Mouse (Mus musculus): ENCODE results near the gene Dact3.

Gene Dact3

GRCm38 (mm10) chr7:16875310-16875325 lies at the start of gene Dact3:
Gene Dact3 (plus strand): TSS chr7:16875317.
- no peak for DNase-seq (ENCODE audit: low spot score in 2 of 2)

GRCm38 (mm10) chr7:16825785-16826184 lies 49.3 kb upstream of the Dact3 start:
- DNase-seq (ENCODE audit: low spot score in 2 of 2) = peak in 1 of 2 experiments; percentile 29

- DNase-seq (ENCODE audit: low spot score in 2 of 2) = no peak
Observed at GRCm38 (mm10) chr7:16826571-16826970, 48.5 kb upstream of the Dact3 start.

DNA sequence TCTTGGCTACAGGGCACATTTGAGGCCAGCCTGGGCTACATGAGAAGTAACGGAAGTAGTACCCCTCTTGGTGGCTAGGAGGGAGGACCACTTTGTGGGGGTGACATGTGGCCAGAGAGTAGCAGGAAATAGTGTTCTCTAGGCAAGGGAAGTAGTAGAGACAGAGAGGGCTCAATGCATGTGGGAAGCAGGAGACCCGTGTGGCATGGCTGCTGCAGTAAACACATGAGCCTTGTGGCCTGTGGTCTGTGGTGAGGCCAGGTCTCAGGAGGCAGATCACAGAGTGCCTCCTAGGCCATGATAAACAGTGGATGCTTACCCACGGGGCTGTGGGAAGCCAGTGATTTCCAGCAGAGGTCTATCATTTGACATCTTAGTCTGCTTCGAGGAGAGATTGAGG lies 47.8 kb upstream of the Dact3 start:
- no peak for DNase-seq (ENCODE audit: low spot score in 2 of 2)

DNA sequence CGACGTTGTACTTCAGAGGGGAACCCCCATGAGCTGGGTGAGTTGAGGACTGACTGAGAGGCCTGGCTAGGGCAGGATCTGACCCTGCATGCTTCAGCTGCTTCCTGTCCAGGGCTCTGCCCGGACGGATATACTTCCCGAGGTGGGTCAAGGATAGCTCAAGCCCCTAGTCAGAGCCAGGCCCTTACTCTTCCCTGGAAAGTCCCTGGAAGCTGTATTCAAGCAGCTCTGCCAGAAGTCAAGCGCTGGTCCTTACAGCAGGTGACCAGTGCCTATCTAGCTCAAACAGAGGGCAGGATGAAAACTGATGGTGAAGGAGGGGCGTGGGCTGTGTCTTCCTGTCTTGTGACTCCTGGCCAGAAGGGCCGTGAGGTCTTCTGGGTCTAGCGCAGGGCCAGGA lies 44.7 kb upstream of the Dact3 start:
- DNase-seq (ENCODE audit: low spot score in 2 of 2) = no peak

DNA sequence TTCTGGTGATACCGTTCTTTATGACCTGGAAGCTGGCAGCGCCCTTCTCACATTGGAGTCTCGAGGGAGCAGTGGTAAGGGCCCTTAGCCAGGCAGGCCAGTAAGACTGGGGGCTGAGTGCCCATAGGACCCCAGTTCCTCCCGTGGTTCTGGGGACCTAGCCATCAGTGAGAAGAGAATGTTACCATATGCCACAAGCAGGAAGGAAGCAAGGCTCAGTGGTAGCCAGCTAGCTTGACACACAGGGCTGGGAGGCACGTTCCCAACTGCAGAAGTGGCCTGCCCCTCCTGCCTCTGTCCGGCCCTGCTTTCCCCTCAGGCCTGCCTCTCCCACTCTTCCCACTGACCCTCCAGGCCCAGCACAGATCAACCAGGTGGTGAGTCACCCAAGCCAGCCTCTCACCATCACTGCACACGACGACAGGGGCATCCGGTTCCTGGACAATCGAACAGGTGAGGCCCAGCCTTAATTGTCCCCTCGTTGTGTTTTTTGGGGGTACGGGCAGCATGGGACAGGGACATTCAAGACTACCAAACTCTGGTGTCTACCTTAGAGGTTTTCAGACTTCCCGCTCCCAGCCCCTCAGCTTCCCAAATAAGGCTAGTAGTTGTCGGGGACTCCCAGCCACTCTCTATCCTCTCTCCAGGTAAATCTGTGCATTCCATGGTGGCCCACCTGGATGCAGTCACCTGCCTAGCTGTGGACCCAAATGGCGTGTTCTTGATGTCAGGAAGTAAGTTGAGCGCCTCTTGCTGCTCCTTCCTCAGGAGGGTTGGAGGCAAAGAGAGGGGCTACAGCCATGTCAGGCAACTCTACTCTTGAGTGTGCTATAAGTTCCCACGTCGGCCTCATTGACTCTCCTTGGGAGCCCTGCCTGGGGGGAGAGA lies 37.0 kb upstream of the Dact3 start:
- no peak for DNase-seq (ENCODE audit: low spot score in 2 of 2)

- no peak for DNase-seq (ENCODE audit: low spot score in 2 of 2)
Observed at GRCm38 (mm10) chr7:16838804-16839426, 36.2 kb upstream of the Dact3 start.

GRCm38 (mm10) chr7:16839427-16840108 lies 35.5 kb upstream of the Dact3 start:
- DNase-seq (ENCODE audit: low spot score in 2 of 2) = no peak

GRCm38 (mm10) chr7:16840109-16840491 lies 35.0 kb upstream of the Dact3 start:
- DNase-seq (ENCODE audit: low spot score in 2 of 2) = no peak

- DNase-seq (ENCODE audit: low spot score in 2 of 2) = no peak
Observed at GRCm38 (mm10) chr7:16841078-16841477, 34.0 kb upstream of the Dact3 start.

- DNase-seq (ENCODE audit: low spot score in 2 of 2) = no peak
Observed at GRCm38 (mm10) chr7:16841561-16842560, 33.3 kb upstream of the Dact3 start.

DNA sequence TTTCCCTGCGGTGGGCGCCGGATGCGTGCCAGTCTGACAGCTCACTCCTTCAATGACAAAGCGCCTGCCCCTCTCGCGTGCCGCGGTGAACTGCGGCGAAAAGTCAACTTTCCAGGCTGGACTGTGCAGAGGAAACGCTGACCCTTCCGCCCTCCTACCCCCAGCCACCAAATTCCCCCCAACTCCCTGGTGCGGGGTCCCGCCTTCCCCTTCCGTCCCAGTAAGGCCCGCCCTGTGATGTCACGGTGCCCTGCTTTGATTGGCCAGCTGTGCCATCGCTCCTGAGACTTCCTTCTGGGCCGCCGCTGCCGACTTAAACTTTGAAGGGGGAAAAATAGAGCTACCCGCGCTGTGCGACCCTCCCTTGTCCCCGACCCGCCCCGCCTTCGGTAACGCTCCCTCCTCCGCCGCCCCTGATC lies 32.5 kb upstream of the Dact3 start, which contains the start of gene Prkd2:
Prkd2 (plus strand) TSS at position 258 of the 419 bp plus-strand sequence.
- peak; percentile 94 for DNase-seq (ENCODE audit: low spot score in 2 of 2)

- no peak for DNase-seq (ENCODE audit: low spot score in 2 of 2)
Observed at GRCm38 (mm10) chr7:16843441-16844171, 31.5 kb upstream of the Dact3 start.

DNA sequence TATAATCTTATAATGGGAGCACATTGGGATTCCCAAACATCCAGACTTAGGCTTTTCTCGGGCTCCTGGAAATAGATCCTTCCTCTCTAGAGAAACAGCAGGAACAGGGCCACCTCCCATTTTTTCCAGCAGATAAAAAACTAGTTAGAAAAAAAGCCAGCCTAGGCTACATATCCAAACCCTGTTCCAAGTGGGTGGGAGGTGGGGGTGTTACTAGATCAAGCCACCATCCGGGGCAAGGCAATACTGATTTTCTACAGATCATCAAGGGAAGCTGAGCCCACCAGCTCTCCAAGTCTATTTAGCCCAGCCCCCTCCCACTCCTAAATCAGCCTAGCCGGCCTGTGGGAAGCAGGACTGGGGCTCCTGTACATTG lies 30.4 kb upstream of the Dact3 start:
- DNase-seq (ENCODE audit: low spot score in 2 of 2) = no peak

DNA sequence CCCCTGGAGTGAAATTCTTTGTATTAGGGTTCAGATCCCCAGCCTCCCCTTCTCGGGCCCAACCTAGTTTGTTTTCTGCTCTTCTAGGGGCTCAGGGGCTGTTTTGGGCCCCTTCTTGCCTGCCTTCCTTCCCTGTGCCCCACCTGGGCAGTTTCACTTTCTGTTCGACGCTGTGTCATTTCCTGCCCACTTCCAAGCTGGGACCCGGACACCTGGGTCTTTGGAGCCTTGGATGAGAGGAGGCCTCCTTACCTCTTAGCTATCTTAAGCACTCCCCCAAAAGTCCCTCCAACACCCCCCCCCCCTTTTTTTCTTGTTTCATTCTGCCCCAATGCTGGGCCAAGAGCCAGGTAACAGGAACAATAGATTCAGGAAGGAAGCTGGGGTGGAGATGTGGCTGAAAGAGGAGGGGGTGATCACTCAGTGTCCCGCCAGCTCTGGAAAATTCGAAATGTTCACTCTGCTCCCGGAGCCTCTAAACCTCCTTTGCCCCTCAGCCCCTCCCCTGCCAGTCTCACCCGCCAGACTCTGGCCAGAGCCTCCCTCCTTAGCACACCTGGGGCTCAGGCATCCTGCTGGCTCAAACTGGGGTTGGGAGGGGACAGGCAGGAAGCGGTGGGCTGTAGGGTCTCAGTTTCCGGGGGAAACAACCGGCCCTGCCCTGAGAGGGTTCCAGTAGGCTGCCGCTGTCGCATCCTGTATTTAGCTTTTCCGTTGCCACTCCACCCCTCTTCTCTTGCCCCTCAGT lies 29.9 kb upstream of the Dact3 start:
- no peak for DNase-seq (ENCODE audit: low spot score in 2 of 2)

DNA sequence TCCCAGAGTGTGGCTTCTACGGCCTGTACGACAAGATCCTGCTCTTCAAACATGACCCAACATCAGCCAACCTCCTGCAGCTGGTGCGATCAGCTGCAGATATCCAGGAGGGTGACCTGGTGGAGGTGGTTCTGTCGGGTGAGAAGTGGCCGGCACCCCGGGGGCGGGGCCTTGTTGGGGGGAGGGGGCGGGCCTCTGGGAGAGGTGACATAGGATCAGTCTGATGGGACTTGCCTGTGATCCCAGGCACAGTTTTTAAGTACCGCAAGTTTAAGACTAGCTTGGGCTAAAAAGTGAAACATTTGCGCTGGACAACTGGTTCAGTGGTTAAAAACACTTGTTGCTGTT lies 29.3 kb upstream of the Dact3 start:
- DNase-seq (ENCODE audit: low spot score in 2 of 2) = no peak

- no peak for DNase-seq (ENCODE audit: low spot score in 2 of 2)
Observed at GRCm38 (mm10) chr7:16846775-16847174, 28.3 kb upstream of the Dact3 start.

- no peak for DNase-seq (ENCODE audit: low spot score in 2 of 2)
Observed at GRCm38 (mm10) chr7:16847507-16847906, 27.6 kb upstream of the Dact3 start.

GRCm38 (mm10) chr7:16848579-16848978 lies 26.5 kb upstream of the Dact3 start:
- peak; percentile 80 to 82 for DNase-seq (ENCODE audit: low spot score in 2 of 2)

- DNase-seq (ENCODE audit: low spot score in 2 of 2) = no peak
Observed at GRCm38 (mm10) chr7:16851636-16852035, 23.5 kb upstream of the Dact3 start.

GRCm38 (mm10) chr7:16853302-16853831 lies 21.8 kb upstream of the Dact3 start:
- DNase-seq (ENCODE audit: low spot score in 2 of 2) = no peak

All from right cerebral cortex, postnatal 10 days (tissue).